Mouse (Mus musculus) thymus, postnatal 0 days (tissue): ENCODE measurements around the gene Kcnj4. TPM values are rescaled to one million over a fixed set of nuclear protein-coding genes. Genes with fewer than 3 reads are reported as not detected.

Experiments used
- DNase-seq: peaks from one replicate; pipeline ENCODE4 v3.0.0-alpha.2; 2015; ENCODE audit warnings: low spot score
- polyA plus RNA-seq: library from polyadenylated mRNA; unstranded; fragments of >200 nt; fragmentation: Nextera tagmentation; extraction: Ambion mirVana; gene quantifications from 2 replicates; pipeline ENCODE4 v1.2.1, GENCODE M21; 2015

The Kcnj4 gene
- polyA plus RNA-seq, 1 experiment from 2014 or later: not detected

- peak; percentile 48 for DNase-seq
Measured at GRCm38 (mm10) chr15:79513940-79514339, 8.9 kb upstream of the Kcnj4 start.

GRCm38 (mm10) chr15:79511553-79512320, 6.7 kb upstream of the Kcnj4 start:
- peak; percentile 49 for DNase-seq

DNA sequence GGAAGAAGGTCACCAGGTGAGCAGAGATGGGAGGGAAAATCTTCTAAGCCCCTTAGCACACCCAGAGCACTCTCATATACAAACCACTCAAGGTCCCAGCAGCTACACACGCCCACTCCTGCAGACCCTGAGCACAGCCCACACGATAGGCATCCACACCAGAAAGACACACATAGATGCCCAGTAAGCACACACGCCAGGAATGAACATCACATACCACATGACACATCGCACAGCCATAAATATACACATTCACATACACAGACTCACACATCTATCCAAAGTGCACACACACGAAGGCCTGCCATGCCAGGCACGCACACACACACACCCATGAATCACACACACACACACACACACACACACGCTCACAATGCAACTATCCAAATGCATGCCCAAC, 5.4 kb upstream of the Kcnj4 start:
- DNase-seq: no peak

DNA sequence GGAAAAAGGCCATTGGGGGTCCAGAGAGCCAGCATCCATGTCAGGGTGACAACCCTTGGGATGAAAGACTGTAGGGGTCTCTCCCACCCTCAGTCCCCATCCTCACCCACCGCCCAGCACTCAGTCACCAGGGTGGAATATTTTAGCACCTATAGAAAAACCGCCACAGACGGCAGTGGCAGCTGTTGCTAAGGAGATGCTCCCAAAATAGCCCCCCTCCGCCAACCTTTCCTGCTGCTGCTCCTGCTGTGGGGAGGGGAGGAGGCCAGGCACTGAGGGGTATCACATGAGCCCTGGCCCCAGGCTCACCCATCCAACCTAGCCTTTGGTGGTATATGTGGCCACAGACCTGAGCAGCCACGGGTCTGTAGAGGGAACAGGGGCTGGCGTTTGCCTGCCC, 5.0 kb upstream of the Kcnj4 start:
- no peak for DNase-seq

- DNase-seq: no peak
Measured at GRCm38 (mm10) chr15:79507055-79507828, 2.2 kb upstream of the Kcnj4 start.

- DNase-seq: no peak
Measured at GRCm38 (mm10) chr15:79506460-79506859, 1.4 kb upstream of the Kcnj4 start.

DNA sequence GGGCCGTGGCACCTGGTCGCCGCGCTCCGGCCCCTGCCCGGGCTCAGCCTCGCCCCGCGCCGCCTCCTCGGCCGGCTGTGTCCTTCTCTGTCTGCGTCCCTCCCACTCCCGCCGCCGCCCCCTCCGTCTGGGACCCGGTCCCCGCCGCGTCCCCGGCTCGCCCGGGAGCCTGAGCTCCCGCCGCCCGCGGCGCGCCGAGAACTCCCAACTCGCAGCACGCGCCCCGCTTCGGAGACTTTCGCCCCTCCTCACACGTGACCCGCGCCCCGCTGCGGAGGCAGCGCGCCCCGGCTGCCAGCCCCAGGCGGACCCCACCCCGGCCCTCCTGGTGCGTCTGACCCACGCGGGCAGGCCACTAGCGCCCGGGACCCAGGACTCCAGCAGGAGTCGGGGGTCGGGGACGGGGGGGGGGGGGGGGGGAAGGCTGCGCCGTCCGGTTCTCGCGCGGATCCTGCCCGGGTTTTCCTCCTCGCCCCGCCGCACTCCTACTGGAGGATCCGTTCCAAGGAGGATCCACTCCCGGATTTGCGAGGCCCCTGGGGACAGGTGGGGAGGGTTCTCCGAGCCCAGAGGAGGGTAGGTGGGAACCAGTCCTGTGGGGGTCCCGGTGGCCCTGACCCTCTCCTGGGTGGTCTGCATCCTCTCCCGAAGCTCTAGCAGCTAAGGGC, 709 bp upstream of the Kcnj4 start:
- peak; percentile 46 for DNase-seq

GRCm38 (mm10) chr15:79503438-79503837, 1.6 kb downstream of the Kcnj4 start:
- no peak for DNase-seq

DNA sequence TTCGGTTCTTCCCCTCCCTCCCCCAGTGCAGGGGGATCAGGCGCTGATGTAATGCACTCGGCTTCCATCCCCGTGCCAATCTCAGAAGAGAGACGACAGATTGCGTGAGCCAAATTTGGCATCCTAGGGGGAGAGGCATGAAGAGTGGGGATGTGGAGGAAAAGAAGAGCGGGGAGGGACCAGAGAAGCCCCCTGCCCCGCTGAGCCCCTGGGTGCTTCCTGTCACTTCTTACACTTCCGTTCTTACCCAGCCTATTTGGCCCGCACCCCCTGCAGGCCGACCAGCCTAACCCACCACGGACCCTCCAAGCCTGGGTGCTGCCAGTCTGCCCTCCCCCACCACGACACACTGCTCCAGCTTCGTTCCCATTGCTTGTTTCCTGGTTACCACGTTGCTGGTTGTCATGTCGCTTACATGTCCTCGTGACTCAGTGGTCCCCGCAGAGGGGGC, 2.1 kb downstream of the Kcnj4 start:
- no peak for DNase-seq

GRCm38 (mm10) chr15:79500110-79500509, 4.9 kb downstream of the Kcnj4 start:
- DNase-seq: no peak

GRCm38 (mm10) chr15:79493527-79493926, 11.5 kb downstream of the Kcnj4 start:
- no peak for DNase-seq

- DNase-seq: no peak
Measured at GRCm38 (mm10) chr15:79489463-79489862, 15.6 kb downstream of the Kcnj4 start.

DNA sequence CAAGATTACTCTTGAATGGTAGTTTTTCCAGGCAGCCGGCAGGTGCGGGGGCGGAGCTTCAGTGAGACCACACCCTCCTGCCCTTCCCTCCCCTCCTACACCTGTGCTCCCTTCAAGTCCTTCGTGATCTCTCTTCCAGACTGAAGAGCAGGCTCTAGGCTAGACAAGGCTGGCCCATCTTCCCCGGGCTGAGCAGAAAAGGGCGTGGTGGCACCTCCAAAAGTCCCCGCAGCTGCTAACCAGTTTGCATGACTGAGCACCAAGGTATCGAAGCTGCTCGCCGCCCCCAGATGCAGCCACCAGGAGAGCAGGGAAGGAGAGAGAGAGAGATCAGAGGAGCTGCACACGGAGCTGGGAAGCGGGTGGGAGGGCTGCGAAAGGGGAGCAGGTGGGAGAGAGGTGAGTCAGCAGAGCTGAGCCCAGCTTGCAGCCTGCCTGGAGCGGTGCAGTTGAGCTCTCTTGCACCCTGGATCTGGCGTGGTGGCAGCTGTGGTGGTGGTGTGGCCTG, 23.8 kb downstream of the Kcnj4 start:
- DNase-seq: no peak

DNA sequence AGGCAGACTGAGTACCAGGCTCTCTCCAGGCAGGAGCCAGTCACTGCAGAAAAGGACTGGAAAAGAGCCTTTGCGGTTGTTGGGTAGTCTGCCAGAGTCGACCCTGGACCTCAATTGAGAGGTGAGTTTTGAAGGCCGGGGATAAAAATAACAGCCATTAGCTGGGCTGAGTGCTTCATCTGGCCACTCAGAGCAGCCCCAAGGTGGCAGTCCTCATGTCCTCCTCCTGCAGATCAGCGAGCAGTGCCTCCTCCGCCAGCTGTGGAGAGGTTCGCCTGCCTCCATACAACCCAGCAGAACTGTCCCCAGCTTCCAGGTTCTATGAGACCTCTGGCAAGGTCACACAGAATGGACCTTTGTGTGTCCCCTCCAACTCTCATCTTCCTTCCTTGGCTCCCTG, 27.8 kb downstream of the Kcnj4 start:
- DNase-seq: no peak

- peak; percentile 29 for DNase-seq
Measured at GRCm38 (mm10) chr15:79473638-79474355, 31.2 kb downstream of the Kcnj4 start.

GRCm38 (mm10) chr15:79473042-79473441, 32.0 kb downstream of the Kcnj4 start:
- no peak for DNase-seq

DNA sequence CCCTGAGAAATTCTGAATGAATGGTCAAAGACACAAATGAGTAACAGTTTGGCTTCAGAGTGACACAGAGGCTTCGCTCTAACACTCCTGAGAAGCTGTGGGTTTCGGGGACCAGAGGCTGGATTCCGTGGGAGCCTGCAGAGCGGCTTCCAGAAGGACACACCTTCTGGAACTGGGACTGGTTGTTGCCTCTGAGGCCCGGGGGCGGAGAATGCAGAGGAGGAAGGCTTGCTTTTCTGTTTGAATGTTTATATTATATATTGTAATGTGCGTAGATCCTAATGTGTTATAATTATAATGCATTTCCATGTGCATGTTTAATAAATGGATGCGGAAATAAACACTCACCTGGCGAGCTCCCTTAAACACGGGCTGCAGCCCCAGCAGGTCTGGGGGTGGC, 33.9 kb downstream of the Kcnj4 start:
- DNase-seq: no peak

DNA sequence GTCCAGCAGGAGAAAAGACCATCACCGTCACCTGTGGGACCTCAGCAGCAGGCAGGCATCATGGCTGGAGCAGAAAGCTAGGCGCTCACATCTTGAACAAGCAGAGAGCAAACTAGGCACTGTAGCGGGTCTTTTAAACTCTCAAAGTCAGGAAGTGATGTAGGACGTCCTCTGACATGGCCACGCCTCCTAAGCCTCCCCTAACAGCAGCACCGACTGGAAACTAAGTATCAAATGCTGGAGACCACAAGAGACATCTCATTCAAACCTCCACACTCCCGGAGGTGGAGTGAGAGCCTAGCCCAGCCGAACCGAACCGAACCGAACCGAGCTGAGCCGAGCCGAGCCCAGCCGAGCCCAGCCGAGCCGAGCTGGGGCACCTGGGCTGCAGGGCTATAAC, 34.5 kb downstream of the Kcnj4 start:
- DNase-seq: peak; percentile 16

GRCm38 (mm10) chr15:79469577-79469976, 35.5 kb downstream of the Kcnj4 start:
- no peak for DNase-seq

- peak; percentile 86 for DNase-seq
Measured at GRCm38 (mm10) chr15:79466601-79467286, 38.3 kb downstream of the Kcnj4 start.

- DNase-seq: no peak
Measured at GRCm38 (mm10) chr15:79456546-79456945, 48.5 kb downstream of the Kcnj4 start.
